In the genomic region with DNA sequence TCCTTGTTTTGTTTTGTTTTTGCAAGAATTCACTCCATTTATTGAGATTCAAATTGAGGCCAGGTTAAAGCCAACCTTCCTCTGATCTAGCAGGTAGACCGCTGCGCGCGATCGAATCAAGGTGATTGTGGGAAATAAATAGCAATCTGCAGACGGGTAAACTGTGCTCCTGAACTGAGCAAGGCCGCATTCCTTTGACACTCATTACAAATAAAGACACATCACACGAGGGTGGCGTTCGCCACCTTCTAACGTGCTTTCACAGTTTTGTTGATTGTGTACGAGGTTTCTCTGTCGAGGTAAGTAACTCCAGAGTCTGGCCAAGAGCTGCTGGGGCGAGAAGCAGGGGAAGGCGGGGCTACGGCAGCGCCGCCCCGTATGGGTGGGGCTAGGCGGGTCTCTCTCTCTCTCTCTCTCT, we compare ENCODE assay signal across 8 mouse cellular contexts. TPM values are rescaled to one million over a fixed set of nuclear protein-coding genes. Genes with fewer than 3 reads are reported as not detected.
DNase-seq lines count a peak whose midpoint lies in the region; ATAC-seq and TF ChIP-seq lines count a peak whose summit lies in the region.

No protein-coding gene starts in this region.

- ATAC-seq in hindbrain, embryonic 12.5 days (ENCODE audit: low FRiP score) = no peak
- ATAC-seq in limb, embryonic 15.5 days (ENCODE audit: insufficient number of reproducible peaks, low FRiP score, low TSS enrichment, low read depth) = no peak
- ATAC-seq in midbrain, postnatal 0 days (ENCODE audit: low FRiP score) = no peak
- no peak for ATAC-seq in inflammation-experienced regulatory T-cells, adult 6 months

- intact Hi-C loops in gastrocnemius, postnatal 36 days (cut with DNase I) = no loop called here

- H3K36me3 ChIP-seq in hindbrain, embryonic 12.5 days = no peaks in the 10 kb centered on the region
- no peaks in the 10 kb centered on the region for H3K36me3 ChIP-seq in limb, embryonic 15.5 days
- no peaks in the 10 kb centered on the region for H3K36me3 ChIP-seq in midbrain, postnatal 0 days (ENCODE audit: insufficient read depth, low read length)

- DNase-seq in testis, postnatal 10 days (ENCODE audit: low spot score) = peak; percentile 70
- DNase-seq in testis, postnatal 14 days (ENCODE audit: low spot score) = no peak
- peak; percentile 58 for DNase-seq in midbrain, postnatal 0 days (ENCODE audit: low spot score)
- no peak for DNase-seq in gastrocnemius, postnatal 36 days
- DNase-seq in natural killer cell, adult 2 months (ENCODE audit: low spot score in 2 of 2) = no peak

- H3K9me3 ChIP-seq in hindbrain, embryonic 12.5 days (replicated peaks) = 0 out of 2 replicates have a peak, but pooled peaks cover 6% of the 10 kb centered on the region
- no peaks in the 10 kb centered on the region for H3K9me3 ChIP-seq in limb, embryonic 15.5 days
- H3K9me3 ChIP-seq in midbrain, postnatal 0 days (ENCODE audit: low read length) = no peaks in the 10 kb centered on the region

- H3K27ac ChIP-seq in hindbrain, embryonic 12.5 days = no peak overlapping the region
- no peak overlapping the region for H3K27ac ChIP-seq in limb, embryonic 15.5 days
- H3K27ac ChIP-seq in midbrain, postnatal 0 days (ENCODE audit: low read depth, low read length) = no peak overlapping the region

- under 1% methylated on average over 17 of the region's 20 CpGs for WGBS in hindbrain, embryonic 12.5 days
- WGBS in limb, embryonic 15.5 days = under 1% methylated on average over 20 of the region's 20 CpGs
- WGBS in midbrain, postnatal 0 days = under 1% methylated on average over 19 of the region's 20 CpGs

- H3K9ac ChIP-seq in hindbrain, embryonic 12.5 days = no peak overlapping the region; the same call in 1 of the 2 replicates
- H3K9ac ChIP-seq in limb, embryonic 15.5 days = no peak overlapping the region
- H3K9ac ChIP-seq in midbrain, postnatal 0 days (replicated peaks; ENCODE audit: low read length, poor library complexity, severe bottlenecking) = no peak overlapping the region

- H3K4me3 ChIP-seq in hindbrain, embryonic 12.5 days = peak overlapping the region; percentile 20
- H3K4me3 ChIP-seq in limb, embryonic 15.5 days = no peak overlapping the region; the same call in 1 of the 2 replicates
- H3K4me3 ChIP-seq in midbrain, postnatal 0 days (ENCODE audit: low read depth, low read length) = no peak overlapping the region

- H3K27me3 ChIP-seq in hindbrain, embryonic 12.5 days = peaks cover 11% of the 10 kb centered on the region; the same call in 1 of the 2 replicates
- no peaks in the 10 kb centered on the region for H3K27me3 ChIP-seq in limb, embryonic 15.5 days
- H3K27me3 ChIP-seq in midbrain, postnatal 0 days (ENCODE audit: insufficient read depth, low read length) = no peaks in the 10 kb centered on the region

- peak overlapping the region; percentile 46 for H3K4me2 ChIP-seq in hindbrain, embryonic 12.5 days (replicated peaks)
- peak overlapping the region; percentile 36 for H3K4me2 ChIP-seq in limb, embryonic 15.5 days
- peak overlapping the region; percentile 23 for H3K4me2 ChIP-seq in midbrain, postnatal 0 days (ENCODE audit: low read depth, low read length, poor library complexity, severe bottlenecking)

- H3K4me1 ChIP-seq in hindbrain, embryonic 12.5 days = peaks cover 16% of the 10 kb centered on the region
- peaks cover 8% of the 10 kb centered on the region; the same call in 1 of the 2 replicates for H3K4me1 ChIP-seq in limb, embryonic 15.5 days
- H3K4me1 ChIP-seq in midbrain, postnatal 0 days (ENCODE audit: insufficient read depth, low read length) = peaks cover 4% of the 10 kb centered on the region; the same call in 1 of the 2 replicates

- TF ChIP-seq CTCF in midbrain, postnatal 0 days (IDR thresholded peaks at IDR 0.05) = no peak

RNA-seq across cellular contexts. Expression of a gene that starts 17.4 kb away (rescaled TPM):
- 0.38 and 0.59 TPM in 2 replicates for polyA plus RNA-seq in hindbrain, embryonic 12.5 days (2016; fragmentation: Nextera tagmentation; extraction: Ambion mirVana)
- 0.09 TPM in 2 replicates for polyA plus RNA-seq in limb, embryonic 15.5 days (2015; fragmentation: Nextera tagmentation; extraction: Ambion mirVana)
- 1.1 and 1.4 TPM in 2 replicates for total RNA-seq in midbrain, postnatal 0 days (2014; rRNA removed)
- 0.25 and 0.36 TPM in 2 replicates for polyA plus RNA-seq in midbrain, postnatal 0 days (2015; fragmentation: Nextera tagmentation; extraction: Ambion mirVana)
- polyA plus RNA-seq in inflammation-experienced regulatory T-cells, adult 6 months (2017; shearing (Covaris generic)) = under 1 TPM in 1 of 3 experiments, not detected in 2; 0.08 TPM
- total RNA-seq in gastrocnemius, postnatal 36 days (2021) = under 1 TPM; 0.07 to 0.10 TPM

Comparison
In these comparisons a context has a peak if more than half of its experiments do, and no peak if none do; other contexts are left out.
1. DNase-seq: peak in testis, postnatal 10 days (single experiment) and midbrain, postnatal 0 days (single experiment); none in testis, postnatal 14 days (single experiment), gastrocnemius, postnatal 36 days (0 of 2) and natural killer cell, adult 2 months (0 of 2).
2. Peak in every context shown above with its lines, with median percentiles within 50 percentile points of each other: H3K4me2 ChIP-seq.